Mouse (Mus musculus) gastrocnemius, adult 18-20 months (tissue): ENCODE data around the gene Ifit1. TPM values are rescaled to one million over a fixed set of nuclear protein-coding genes. Genes with fewer than 3 reads are reported as not detected.

Source experiments
- DNase-seq: peaks from one replicate; pipeline ENCODE4 v3.0.0; 2021; ENCODE audit warnings: low spot score
- total RNA-seq, 2 experiments: library from RNA; stranded (reverse); gene quantifications; 2 replicates each; pipeline ENCODE4 v1.2.3; 2021

Gene Ifit1
- total RNA-seq, 2 experiments from 2014 or later, result 0.25 to 0.57 TPM

DNA sequence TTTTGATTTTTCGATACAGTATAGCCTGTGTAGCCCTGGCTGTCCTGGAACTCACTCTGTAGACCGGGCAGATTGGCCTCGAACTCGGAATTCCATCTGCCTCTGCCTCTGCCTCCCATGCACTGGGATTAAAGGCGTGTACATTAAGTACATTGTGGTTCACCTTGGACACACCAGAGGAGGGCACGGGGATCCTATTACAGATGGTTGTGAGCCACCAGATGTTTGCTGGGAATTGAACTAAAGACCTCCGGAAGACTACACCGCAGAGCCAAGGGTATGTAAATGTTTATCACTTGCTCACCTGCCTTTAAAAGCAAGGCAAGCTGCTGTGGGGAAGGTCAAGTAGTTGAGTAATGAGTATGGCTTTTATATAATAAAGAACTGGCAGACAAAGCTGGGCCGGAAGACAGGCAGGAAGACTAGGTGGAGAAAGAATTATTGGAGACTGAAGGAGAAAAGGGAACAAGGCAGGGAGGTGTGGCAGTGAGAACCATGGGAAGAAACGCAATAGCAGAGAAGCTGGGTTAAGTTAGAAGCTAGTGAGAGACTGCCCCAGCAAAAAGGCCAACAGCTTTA lies 14.6 kb downstream of the Ifit1 start:
- DNase-seq, result no peak

DNA sequence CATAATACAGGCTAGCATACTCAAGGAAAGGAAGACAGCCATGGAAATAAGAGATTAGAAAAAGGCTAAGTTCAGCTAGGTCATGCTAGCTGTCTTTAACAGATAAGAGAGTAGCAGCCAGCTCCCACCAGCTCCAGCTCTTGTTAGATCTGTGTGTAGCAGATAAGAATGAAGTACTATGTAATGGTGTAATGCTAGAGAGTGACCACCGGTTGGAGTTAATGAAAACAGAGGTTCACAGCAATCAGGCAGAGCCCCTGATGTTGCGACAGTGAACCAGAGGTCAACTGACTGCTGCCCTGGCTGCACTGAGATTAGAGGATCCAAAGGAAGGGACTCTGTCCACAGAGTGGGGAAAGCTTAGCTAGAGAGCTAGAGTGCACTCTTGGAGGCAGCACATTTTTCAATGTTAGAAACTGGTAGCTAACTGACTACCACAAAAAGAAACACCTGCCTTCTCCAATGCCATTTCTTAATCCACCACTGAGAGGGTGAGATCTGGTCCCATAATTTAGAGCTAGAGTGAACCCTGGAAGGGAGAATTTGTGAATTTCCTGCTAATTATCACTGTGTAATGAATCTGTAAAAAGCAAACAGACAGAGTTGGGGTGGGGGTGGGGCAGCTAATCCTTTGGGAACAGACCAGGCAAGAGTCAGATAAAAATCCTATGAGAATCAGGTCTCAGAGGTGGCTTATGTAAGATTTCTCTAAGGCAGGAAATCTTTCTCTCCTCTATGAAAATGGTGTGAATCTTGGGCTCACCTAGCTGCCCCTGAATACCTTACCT lies 16.0 kb downstream of the Ifit1 start:
- no peak for DNase-seq

DNA sequence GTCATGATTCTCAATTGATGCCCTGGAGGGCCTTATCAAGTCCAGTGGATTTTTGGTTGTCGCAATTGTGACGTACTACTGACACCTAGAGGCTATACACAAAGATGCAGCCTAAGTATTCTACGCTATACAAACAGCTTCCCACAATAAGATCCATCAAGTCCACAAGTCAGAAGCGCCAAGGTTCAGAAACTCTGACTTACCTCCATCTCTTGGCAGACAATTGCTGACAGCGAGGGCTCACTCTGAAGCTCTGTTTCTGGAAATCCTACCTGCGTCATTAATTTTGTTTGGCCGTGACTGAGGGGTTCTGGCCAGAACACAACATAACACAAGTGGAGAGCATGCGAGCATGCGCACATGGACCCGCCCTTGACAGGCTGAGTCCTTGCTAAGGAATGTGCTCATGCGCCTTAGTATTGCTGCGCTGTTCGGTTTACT lies 21.4 kb downstream of the Ifit1 start:
- DNase-seq, result peak; percentile 27

DNA sequence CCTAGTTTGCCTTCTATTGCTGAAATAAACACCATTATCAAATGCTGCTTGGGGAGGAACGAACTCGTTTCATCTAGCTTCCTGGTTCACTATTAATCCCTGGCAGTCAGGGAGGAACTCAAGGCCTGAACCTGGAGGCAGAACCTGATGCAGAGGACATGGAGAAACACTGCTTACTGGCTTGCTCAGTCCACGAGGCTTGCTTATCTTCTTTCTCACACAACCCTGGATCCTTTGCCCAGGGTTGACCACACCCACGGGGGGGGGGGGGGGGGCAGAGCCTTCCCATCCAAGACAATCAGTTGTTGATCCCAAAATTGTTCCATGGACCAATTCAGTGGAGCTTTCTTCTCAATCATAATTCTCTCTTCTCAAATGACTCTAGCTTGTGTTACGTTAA lies 22.1 kb downstream of the Ifit1 start:
- DNase-seq, result no peak

DNA sequence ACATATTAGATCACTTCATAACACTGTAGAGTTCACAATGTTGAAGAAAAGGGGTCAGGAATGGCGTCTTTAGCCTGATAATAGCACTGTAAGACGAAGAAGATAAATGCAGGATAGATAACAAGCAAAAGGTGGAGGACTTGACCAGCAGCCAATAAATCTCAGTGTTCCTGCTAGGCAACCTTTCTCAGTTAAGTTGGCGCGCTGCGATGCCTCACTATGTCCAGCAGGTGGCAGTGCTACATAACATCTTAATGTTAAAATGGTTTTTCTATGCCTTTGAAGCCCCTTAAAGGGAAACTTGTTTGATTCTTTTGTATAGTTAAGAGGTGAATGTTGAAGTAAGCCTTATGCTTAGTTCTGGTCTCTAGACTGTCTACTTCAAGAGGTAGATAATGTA lies 25.5 kb downstream of the Ifit1 start:
- peak; percentile 52 for DNase-seq

DNA sequence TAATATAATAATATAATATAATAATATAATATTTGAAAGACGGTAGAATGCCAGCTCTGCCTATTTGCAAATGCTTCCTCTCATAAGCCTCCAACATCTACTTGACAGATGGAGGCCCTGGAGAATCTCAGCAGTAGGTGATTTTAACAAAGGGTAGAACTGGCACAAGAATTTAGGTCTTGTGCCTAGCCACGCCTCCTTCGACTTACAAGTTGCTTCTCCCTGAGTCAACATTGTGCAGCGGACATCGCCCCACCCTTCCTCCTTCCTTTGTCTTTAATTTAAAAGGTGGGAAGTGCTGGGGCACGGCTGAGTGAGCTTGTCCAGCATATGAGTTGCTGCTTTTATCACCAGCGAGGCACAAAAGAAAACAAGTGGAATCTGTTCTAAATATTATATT lies 32.8 kb downstream of the Ifit1 start:
- peak; percentile 9 for DNase-seq

DNA sequence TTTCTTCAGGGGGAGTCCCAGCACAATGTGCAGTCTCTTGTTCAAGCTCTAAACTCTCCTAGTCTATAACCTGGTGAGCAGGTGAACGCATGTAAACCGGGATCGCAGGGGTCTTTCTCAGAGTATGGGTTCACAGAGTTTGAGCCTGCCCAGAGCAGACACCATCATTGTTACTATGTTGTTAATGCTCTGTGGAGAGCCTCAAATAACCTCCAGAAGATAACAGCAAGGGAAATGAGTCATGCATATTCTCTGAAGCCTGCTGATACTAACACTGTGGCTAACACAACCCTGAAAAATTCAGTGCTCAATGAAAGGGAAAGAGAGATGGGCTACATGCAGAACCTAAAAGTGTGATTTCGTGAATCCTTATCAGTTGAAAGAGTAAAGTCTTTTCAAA lies 37.8 kb downstream of the Ifit1 start:
- DNase-seq, result no peak

DNA sequence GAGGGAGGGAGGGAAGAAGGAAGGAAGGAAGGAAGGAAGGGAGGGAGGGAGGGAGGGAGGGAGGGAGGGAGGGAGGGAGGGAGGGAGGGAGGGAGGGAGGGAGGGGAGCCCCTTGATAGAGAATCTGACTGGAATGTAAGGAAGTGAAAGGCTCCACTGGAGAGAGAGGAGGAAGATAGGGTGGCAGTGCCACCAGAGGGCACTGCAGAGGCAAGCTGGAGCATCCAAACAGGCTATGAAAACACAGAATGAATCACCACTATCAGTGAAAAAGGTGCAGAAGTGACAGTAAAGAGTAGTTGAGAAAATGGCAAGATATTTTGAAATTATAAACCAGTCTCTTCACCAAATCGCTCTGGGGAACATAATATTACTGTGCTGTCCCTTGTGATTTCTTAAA lies 44.2 kb downstream of the Ifit1 start:
- DNase-seq, result no peak

DNA sequence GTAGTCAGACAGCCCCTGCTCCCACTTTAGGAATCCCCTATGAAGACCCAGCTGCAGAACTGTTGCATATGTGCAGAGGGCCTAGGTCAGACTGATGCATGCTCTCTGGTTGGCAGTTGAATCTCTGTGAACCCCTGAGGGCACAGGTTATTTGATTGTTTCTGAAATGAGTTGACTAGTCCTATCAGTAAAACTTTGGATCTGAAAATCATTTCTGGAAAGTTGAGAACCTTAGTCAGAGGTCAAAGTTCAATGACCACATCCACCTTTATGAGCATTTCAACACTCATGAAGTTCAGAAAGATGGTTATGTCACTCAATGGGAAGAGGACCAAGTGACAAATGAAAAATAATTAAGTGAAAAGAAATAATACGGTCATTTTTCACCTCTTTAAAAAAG lies 44.9 kb downstream of the Ifit1 start:
- DNase-seq, result no peak

DNA sequence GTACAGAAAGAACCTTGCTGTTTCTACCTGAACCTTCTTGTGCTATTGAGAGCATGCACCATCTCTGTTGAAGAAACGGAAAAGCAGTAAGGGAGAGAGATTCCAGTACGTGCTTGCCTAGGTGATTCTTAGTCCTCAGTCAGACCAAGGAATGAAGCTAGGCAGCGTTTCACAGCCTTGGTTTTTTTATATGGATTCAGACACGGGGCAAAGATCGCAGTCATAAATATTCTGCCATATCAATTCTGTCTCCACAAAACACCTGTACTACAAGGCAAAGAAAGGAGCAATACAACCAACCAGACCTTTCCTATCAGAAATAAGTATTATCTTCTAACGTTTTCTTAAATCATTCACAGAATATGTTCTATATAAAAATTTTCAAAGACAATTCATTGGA lies 50.7 kb downstream of the Ifit1 start:
- DNase-seq, result no peak

DNA sequence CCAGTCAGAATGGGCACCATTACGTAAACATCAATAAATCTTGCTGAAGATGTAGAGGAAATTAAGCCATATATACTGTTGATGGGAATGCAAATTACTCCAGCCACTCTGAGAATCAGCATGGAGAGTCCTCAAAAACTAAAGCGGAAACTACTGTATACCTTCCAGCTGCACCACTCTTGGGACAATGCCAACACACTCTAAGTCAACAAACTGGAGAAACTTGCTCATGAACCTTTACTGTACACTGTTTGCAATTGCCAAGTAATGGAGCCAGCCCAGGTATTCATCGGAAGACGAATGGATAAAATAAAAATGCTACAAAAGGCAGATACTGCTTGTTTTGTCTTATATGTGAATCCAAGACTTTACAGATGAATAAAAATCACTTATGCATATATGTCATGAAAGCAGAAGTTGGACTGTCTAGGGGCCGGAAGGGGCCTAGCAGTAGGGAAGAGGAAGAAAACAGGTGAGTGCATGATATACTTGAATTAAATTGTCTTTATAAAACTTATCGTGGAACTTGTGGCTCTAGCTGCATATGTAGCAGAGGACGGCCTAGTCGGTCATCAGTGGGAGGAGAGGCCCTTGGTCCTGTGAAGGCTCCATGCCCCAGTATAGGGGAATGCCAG lies 55.8 kb downstream of the Ifit1 start:
- DNase-seq, result no peak

DNA sequence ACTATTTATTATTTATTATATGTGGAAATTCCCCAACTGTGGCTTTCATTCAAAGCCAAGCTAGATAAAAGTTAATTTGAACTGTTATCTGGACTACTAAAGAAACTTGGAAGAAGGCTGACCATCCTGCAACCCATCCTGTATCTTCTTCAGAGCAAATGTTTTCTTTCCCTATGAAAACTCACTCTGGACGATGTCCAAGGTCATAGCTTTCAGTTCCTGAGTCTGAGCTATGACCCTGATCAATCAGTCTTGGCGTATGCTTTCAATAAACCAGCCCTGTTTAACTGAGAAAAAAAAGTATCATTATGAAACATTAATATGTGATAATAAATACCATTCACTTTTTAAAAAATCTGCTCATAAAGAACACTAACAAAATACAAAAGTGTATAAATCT lies 56.8 kb downstream of the Ifit1 start:
- DNase-seq, result no peak

DNA sequence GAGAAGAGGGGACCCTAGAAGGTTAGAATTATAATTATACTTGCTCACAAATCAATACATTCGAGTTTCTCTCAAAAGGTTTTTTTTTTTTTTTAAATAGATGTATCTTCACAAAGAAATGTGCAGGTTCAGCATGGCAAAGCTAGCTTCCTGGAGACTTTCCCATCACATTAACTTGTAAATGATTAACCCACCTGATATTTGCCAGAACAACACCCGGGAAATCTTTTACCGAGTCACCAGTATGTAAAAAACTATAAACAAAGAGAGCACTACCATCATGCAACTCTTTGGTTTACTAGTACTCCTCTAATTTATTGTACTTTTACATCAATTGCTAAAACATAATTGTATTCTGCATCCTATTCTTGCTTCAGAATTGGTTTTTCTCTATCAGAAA lies 57.8 kb downstream of the Ifit1 start:
- no peak for DNase-seq

DNA sequence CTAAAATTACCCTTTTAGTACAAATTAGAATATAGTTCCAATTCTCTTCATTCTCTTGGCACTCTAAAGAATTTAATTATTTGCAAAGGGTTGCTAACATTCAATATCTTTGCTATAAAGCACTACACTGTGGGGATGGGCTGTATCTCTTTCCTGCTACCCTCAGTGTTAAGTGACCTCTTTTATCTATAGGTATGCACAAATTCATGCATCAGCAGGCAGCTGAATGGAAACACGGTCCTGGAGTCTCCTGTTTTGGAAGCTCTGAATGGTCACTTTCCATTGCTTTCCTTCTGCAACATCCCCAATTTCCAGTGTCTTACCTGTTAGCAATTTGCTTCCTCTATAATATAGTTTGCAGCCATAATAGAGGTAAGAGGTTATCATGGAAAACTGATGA lies 58.2 kb downstream of the Ifit1 start:
- no peak for DNase-seq

DNA sequence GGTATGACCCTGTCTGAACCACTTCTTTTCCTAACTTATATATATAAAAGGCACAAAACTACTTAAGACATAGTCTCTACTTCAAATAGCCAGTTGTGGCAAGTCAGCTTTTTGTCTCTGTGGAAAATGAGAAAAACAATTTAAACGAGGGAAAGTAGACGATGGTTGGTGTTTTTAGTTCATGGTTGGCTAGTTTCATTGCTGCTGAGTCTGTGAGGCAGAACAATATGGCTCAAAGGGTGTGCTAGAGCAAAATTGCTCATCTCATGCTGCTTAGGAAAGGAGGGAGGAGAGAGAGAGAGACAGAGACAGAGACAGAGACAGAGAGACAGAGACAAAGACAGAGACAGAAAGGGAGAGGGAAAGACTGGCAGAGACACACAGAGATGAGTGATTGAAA lies 58.6 kb downstream of the Ifit1 start:
- no peak for DNase-seq

Other genes starting within 250 kb of the Ifit1 start
- not detected for gene Ch25h, start 165.7 kb upstream of the Ifit1 start, total RNA-seq
- gene Lipa, start 113.4 kb upstream of the Ifit1 start, total RNA-seq, result 1 to 10 TPM; 4.6 to 5.3 TPM
- under 1 TPM; 0.62 to 0.85 TPM for gene Ifit2, start 90.2 kb upstream of the Ifit1 start, total RNA-seq
- under 1 TPM; 0.71 to 0.88 TPM for gene Ifit3, start 57.3 kb upstream of the Ifit1 start, total RNA-seq
- not detected for gene Ifit1bl1, start 38.9 kb upstream of the Ifit1 start, total RNA-seq
- 1 to 10 TPM; 1.4 to 2.0 TPM for gene Ifit3b, start 32.9 kb upstream of the Ifit1 start, total RNA-seq
- gene Ifit1bl2, start 128 bp upstream of the Ifit1 start, total RNA-seq, result not detected
- under 1 TPM; 0.18 to 0.74 TPM for gene Slc16a12, start 106.4 kb downstream of the Ifit1 start, total RNA-seq
- 10 to 100 TPM; 14.7 to 17.8 TPM for gene Pank1, start 238.6 kb downstream of the Ifit1 start, total RNA-seq